Mouse (Mus musculus) left cerebral cortex, postnatal 4 days (tissue): ENCODE results near the gene Cactin. TPM values are rescaled to one million over a fixed set of nuclear protein-coding genes. Genes with fewer than 3 reads are reported as not detected.

Experiments used
- DNase-seq: peaks from one replicate; pipeline ENCODE4 v3.0.0-alpha.2; 2022
- intact Hi-C: fragments of 180-260 bp; cut with DNase I; formaldehyde crosslinking; loops from one replicate; pipeline ENCODE4 v1.15.1; 2025
- total RNA-seq, 2 experiments: library from RNA; stranded (reverse); gene quantifications; 2 replicates each; pipeline ENCODE4 v1.2.3; 2021

Cactin gene
- total RNA-seq, 2 experiments from 2014 or later: 26.5 to 26.9 TPM

- intact Hi-C loops: no loop called here
- peak; percentile 68 for DNase-seq
Measured at GRCm38 (mm10) chr10:81335393-81336340, 14.8 kb downstream of the Cactin start.

DNA sequence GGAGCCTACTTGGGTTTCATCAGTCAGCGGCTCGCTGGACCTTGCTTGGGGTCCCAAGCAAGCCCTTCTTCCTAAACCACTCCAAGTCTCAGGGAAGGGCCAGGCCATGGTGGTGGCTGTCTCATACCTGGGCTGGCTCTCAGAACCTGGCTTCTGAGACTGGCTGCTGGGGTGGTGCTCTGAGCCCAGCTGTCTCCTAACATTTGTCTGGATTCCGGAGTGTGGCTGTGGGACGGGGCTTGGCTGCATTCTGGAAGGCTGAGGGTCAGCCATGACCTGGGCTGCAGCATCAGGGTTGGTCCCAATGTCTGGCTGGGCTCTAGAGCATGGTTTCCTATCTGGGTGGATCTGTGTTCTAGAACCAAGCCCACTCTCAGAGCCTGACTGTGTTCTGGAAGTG, 15.7 kb downstream of the Cactin start:
- intact Hi-C loops: no loop called here
- DNase-seq: no peak

DNA sequence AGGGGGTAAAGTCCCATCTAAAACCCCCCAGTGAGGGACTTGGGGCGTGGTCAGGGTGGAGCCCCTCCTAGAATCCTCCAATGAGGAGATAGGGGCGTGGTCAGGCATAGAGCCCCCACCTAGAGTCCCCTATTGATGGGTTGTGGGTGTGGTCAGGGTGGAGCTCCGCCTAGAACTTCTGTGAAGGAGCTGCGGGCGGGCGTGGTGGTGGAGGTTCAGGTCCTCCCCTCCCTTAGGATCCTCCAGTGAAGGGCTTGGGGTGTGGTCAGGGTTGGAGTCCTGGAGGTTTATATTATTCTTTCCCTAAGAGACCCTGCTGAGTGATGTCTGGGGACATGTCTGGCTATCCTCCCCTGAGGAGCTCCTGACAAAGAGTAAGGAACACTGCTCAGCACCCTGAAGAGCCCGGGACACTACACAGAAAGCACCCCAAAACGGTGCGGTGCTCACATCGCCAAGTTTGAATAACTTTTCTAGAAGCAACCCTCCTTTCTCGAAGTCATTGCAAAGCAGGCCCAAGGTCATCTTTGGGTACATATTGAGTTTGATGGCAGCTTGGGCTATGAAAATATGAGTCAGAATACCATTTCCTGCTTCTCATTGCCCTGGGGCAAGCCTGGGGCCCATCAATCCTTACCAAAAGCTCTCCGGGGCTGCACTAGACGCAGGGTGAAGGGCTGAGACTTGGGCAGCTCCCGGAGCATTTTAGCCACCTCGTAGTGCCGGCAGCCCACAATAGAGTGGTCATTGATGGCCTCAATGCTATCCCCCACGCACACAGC, 19.8 kb downstream of the Cactin start:
- DNase-seq: no peak
- intact Hi-C loops: loop anchor here (10.0 kb wide), 1 partner anchor 146 kb away; no protein-coding TSS in a partner anchor

DNA sequence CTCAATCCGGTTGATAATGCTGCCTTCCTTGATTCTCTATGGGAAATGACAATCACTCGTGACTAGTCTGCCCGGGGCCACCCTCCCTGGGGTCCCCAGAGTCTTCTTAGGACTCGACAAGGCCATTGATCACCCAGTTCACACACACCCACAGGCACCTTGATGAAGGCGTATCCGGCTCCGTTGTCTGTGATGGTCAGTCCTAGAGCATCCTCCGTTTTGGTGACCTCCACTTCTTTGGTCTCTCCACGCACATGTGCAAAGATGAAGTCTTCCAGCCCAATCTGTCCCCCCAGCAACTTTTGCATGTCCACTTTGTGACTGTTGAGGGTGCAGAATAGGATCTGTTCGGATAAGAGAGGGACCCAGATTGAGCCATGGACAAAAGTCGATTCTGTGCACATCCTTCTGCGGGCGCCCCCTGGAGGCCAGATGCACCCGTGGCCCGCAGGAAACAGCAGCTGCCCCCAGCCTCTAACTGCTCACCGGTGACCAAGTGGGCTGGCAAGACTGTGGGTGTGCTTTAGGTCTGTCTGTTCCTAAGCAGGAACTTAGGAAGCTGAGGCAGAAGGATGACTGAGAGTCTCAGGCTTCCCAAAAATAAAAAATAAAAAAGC, 20.5 kb downstream of the Cactin start:
- intact Hi-C loops: loop anchor here (10.0 kb wide), 1 partner anchor 147 kb away; no protein-coding TSS in a partner anchor
- DNase-seq: peak; percentile 76

- intact Hi-C loops: loop anchor here (10.0 kb wide), 1 partner anchor 148 kb away; no protein-coding TSS in a partner anchor
- no peak for DNase-seq
Measured at GRCm38 (mm10) chr10:81342686-81343505, 22.0 kb downstream of the Cactin start, which contains the start of gene Gipc3. Gene Gipc3, minus strand, starts transcription at chr10:81343266.

DNA sequence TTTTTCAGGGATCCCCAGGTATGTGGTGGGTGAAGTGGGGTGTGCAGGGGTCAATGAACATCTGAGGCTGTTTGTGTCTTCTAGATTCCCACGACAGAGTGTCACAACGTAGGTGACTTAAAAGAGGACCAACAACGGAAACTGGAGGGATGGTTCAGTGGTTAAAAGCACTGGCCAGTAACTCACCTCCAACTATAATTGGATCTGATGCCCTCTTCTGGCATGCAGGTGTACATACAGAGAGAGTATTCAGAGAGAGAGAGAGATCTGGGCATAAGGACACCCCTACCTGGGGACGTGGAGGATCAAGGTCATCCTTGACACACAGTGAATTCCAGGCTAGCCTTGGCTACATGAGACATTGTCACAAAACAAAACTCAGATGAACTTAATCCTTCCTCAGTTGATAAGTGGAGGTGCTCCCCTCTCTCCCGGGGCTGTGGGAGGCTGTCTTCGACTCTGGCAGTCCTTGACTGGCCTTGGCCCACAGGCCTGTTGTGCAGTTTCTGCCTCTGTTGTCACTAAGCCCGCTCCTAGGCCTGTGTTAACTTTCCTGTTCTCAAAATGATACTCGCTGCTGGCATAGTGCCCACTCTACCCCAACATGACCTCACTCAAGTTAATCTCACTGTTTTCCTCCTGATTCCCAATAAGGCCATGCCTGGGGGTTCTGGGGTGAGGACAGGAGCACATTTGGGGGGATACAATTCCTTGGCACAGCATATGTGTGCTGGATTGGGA, 23.7 kb downstream of the Cactin start:
- no peak for DNase-seq
- intact Hi-C loops: loop anchor here (10.0 kb wide), 1 partner anchor 150 kb away; no protein-coding TSS in a partner anchor

- intact Hi-C loops: loop anchor here (10.0 kb wide), 1 partner anchor 150 kb away; no protein-coding TSS in a partner anchor
- no peak for DNase-seq
Measured at GRCm38 (mm10) chr10:81345162-81345534, 24.2 kb downstream of the Cactin start.

DNA sequence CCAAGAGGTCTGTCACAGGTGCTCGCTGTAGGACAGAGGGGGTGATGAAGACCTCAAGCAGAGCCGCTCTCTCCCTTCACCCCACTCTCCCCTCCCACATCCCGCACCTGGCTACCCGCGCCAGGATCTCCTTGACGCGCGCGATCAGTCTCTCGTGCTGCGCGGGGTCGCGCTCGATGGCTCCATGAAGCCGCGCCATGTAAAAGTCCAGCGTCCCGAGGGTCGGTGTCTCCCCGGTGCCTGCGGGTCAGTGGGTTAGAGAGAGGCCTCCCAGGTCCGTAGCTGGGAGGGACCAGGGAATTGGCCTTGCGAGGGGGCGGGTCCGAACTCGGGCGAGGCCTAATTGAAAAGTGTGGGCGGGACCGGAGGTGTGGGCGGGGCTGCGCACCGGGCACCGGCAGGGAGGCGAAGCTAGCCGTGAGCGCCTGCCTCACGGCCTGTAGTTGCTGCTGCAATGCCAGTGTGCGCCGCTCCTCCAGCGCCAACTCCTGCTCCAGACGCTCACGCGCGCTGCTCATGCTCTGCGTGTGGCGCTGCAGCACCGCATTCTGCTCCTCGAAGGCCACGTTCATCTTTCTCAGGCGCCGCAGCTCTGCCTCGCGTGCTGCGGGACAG, 25.7 kb downstream of the Cactin start:
- intact Hi-C loops: loop anchor here (10.0 kb wide), 1 partner anchor 152 kb away; no protein-coding TSS in a partner anchor
- DNase-seq: peak; percentile 53

GRCm38 (mm10) chr10:81349146-81349545, 28.2 kb downstream of the Cactin start:
- DNase-seq: no peak
- intact Hi-C loops: loop anchor here (10.0 kb wide), 1 partner anchor 154 kb away; no protein-coding TSS in a partner anchor

DNA sequence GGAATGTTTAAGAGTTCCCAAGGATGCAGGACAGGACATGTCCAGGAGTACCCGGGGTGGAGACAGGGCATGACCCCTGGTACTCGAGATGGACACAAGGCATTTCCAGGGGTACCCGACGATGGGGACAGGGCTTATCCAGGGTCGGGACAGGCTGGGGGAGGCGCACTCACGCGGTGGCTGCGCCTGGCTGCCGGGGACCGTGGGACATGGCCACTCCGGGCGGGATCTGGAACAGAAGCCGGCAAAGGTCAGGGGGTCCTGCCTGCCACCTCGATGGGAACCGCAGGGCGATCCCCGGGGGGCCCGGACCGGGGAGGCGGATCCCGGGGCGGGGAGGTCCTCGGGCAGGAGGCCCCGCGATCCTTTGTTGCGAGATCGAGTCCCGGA, 29.1 kb downstream of the Cactin start:
- intact Hi-C loops: loop anchor here (5.0 to 10.0 kb wide), 2 partner anchors 63 to 155 kb away; no protein-coding TSS in a partner anchor

DNA sequence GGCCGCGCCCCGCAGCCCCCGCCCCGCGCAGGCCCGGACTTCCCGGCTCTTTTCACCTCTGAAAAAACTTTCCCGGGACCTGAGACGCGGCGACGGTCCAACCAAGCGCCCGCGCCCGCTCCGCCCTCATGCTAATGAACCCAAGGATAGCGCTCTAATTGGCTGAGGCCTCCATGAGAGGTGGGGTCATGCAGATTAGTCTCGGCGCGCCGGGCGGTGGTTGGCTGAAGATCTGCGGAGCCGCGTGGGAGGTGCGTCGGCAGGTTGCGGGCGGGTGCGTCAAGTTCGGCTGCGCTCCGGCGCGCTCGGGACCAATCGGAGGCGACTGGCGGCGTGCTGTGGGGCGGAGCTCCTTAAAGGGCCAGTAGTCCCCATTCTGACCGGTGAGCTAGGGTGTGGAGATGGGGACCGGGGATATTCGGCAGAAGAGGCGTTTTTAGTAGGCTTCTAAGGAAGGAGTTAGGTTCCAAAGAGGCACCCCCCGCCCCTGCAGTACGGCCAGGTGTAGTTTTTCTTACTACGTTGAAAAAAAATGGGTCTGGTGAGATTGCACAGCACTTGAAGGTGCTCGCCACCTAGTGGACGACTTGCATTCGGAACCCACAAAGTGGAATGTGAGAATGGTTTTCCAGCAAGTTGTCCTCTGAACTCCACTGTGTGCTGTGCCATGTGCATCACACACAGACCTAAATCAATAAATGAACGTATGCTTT, 29.6 kb downstream of the Cactin start, which contains the start of gene Hmg20b:
TSS of gene Hmg20b (minus strand) at position 130 of the 713 bp plus-strand sequence.
- intact Hi-C loops: loop anchor here (5.0 kb wide), 1 partner anchor 63 kb away; no protein-coding TSS in a partner anchor
- peak; percentile 100 for DNase-seq

More for the DNA sequence above, 29.1 kb downstream of the Cactin start:
- no peak for DNase-seq

GRCm38 (mm10) chr10:81351678-81352291, 30.9 kb downstream of the Cactin start:
- DNase-seq: no peak
- intact Hi-C loops: loop anchor here (5.0 kb wide), 1 partner anchor 64 kb away; no protein-coding TSS in a partner anchor

- intact Hi-C loops: loop anchor here (5.0 kb wide), 1 partner anchor 68 kb away; no protein-coding TSS in a partner anchor
Measured at GRCm38 (mm10) chr10:81354738-81355477, 34.0 kb downstream of the Cactin start.

DNA sequence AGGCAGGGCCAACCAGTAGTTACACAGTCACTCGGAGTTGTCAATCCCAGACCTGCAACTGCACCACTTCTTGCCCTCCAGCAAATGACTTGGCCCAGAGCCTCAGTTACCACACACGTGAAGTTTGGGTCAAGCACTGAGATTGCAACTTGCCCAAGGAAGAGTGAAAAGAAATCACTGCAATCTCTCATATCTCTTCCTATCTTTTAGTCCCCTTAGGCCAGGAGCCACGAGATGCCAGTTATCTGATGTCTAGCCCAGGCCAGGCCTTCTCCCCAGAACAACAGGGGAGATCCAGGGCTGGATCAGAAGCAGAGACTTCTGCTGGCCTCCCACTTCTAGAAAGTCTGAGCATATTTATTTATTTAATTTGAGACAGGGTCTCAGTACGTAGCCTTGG, 34.6 kb downstream of the Cactin start:
- intact Hi-C loops: no loop called here
- DNase-seq: no peak

More at GRCm38 (mm10) chr10:81354738-81355477, 34.0 kb downstream of the Cactin start:
- DNase-seq: no peak

DNA sequence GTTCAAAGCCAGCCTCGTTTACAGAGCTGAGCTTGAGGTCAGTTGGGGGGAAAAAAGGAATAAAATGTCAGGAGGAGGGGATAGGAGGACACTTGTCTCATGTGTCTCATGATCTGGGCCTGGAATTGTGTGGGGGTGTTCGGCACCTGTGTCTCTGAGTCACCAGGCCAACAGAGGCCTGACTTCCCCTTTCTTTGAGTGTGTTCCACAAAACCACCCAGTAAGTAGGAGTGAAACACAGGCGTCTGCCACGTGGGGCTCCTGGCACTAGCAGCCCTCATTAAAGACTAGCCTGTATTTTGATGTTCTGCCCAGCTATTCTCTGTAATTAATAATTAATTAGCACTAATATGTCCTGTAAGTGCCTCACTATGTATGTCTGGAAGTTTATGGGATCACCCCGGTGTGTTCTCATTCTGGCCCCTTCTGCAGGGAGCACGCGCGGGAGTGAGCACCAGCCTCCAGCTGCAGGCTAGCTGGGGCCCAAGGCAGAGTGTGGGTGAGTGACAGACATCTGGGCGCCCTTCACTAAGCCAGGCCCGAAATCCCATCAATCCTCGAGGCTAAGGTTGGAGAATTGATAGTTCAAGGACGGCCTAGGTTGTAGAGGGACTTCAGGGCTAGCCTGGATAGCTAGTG, 35.6 kb downstream of the Cactin start:
- DNase-seq: no peak
- intact Hi-C loops: no loop called here
